Mouse (Mus musculus) spleen, adult 18-20 months (tissue): ENCODE measurements around the gene Epb41.

ENCODE experiments used
- DNase-seq, 2 experiments: peaks; one replicate each; pipeline ENCODE4 v3.0.0; 2022; ENCODE audit warnings: mixed read lengths in 2 of 2

Gene Epb41

DNA sequence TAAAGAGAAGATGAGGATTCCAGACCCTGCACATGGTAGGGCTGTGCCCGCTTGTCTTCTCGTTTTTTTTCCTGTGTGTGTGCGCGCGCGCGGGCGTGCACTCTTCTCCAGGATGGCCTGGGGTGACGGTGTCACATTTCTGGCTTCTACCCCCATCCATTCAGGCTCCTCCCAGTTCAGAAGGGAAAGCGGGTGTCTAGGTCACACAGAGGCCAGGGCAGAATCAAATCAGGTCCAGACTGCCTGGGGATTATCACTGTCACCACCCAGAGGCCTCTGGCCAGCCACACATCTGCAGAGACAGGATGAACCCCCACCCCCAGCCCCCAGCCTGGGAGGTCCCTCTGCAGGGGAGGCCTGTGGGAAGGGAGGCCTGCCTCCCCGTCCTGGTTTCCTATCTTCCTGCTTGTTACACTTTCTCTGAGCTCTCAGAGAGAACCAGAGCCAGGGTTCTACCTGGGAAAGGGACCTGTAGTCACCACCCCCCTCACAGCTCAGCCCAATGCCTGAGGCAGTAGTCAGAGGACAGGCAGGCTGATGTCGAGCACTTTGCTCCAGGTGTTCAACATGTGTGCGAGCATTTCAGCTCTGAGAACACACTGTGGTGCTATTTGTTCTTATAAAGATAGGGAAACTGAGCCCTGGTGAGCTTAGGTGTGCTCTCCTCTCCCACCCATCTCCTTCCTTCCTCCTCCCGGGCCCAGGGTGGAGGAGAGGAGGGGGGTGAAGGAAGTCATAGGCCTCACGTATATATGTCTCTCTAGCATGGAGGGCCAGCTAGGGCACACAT, 156.2 kb downstream of the Epb41 start:
- DNase-seq: no peak

DNA sequence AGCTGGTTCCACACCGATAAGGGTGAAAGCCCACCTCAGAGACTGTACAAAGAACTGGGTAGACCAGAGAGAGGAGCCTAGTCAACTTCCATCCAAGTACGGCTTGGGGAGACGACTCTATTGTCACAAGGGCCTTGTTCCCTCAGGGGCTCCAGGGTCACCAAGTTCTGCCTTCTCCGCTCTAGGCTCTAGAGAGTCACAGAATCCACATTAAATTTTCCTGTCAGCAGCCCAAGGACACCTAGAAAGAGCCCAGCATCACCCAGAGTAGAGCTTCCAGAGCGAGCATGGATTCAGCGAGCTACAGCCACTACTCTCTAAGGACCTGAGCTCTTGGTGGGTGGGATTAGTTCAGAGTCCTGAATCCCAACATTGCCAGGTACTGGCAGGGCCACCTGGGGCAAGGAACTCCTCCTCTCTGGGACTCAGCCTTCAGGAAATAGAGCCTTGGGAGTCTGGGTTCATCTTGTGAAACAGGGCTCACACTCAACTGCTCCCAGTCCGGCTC, 157.0 kb downstream of the Epb41 start:
- DNase-seq: no peak

DNA sequence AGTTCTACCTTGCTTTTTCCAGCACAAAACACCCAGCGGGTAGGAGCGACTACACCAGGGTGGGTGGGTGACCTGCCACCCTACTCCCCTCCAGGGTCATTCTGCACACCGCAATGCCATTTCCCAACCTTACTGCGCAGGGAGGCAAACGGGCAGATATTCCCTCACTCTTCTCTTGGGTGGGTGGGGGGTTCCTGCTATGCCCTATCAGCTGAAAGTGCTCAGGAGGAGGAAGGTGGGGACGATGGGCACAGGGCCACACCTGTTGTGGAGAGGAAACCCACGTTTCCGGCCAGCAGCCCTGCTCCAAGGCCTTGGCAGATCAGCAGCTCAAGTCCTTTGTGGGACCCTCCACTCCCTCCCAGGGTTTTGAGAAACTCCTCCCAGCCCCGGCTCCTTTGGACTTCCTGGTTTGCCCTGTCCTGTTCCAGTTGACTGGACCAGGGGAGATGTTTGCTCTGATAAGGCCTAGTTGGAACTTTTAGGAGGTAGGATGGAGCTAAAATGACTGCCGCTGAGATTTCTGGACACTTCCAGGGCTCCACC, 158.0 kb downstream of the Epb41 start:
- DNase-seq: no peak

DNA sequence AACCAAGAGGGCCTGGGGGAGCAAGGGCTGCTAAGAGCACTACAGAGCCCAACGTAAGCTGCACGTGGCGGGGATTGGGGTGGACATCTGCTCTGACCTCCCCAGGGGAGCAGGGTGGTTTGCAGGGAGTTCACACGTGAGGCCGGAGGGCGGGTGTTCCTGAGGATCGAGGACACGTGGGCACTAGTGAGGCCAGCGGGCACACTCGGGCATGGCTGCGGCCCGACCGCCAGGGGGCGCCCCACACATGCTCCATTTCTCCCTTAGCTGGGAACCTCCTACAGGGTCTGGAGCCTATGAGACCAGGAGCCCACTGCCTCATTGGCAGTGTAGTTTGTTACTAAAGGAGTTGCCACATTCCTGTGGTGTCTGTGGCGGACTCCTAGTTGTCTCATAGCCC, 158.7 kb downstream of the Epb41 start:
- DNase-seq: peak; percentile 50 to 70

DNA sequence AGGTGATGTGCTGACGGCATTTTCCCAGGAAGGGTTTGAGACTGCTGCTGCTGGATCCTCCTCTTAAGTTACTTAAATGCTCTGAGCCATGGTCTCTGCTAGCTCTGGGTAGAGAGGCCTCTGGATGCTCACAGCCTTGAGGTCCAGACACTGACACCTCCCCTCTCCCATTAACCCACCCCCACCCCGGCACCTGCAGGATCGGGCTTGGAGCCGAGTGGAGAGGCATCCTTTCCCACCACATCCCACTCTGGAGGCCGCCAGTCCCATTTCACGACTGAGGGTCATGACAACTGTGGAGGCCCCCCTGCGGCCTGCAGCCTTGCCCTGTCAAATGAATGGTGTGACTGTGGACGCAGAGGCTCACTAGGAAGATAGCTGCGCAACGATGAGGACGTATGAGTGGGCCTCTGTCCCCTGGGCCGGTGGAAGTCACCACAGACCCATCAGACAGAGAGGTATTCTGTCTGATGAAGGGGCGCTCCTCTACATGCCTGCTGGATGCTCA, 159.2 kb downstream of the Epb41 start:
- DNase-seq: no peak

DNA sequence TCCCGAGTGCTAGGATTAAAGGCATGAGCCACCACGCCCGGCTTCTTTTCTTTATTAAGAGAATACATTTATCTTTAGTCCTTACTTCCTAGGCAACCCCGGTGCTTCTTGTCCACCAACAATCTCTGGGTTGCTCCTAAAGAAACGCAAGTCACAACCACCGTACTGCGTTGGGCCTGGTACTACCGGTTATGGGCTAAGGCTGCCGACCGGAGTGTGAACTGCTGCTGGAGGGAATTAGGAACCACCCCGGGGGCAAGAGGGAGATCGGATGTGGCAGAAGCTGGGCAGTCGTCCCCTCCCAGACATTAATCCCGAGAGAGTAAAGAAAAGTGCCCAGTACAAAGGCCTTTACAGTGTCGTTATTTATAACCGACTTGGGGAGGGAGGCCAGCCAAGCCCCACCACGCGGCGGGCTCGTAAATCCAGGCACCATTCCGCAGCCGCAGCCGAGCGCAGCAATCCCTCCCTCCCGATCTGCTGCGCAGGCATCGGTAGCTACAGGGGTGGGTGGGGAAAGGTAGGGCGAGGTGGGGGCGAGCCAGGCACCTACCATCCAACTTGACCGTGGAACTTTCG, 160.1 kb downstream of the Epb41 start:
- no peak for DNase-seq

DNA sequence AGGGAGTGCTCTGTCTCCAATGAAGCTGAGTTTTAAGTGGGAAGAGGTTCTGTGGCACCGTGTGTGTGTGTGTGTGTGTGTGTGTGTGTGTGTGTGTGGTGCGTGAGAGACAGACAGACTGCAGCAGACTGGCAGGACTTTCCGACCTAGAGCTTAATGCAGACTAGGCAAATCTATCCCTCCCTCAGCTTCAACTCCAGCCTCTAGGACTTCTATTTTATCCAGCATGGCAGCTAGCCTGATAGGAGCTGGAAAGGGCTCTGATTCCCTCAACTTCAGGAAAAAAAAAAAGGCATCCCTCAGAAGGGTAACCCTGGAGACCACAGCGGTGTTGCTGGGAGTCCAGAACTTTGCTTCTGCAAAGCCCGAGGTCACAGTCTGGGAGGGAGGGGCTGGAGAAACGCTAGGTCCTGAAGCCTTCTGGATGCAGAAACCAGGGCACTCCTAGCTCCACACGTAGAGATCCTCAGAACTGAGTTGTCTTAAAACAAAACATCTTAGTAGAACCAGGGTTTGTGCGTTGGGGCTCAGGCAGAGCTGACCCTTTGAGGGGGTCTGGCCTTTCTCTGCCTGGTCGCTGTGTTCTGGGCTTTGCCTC, 161.0 kb downstream of the Epb41 start:
- no peak for DNase-seq

DNA sequence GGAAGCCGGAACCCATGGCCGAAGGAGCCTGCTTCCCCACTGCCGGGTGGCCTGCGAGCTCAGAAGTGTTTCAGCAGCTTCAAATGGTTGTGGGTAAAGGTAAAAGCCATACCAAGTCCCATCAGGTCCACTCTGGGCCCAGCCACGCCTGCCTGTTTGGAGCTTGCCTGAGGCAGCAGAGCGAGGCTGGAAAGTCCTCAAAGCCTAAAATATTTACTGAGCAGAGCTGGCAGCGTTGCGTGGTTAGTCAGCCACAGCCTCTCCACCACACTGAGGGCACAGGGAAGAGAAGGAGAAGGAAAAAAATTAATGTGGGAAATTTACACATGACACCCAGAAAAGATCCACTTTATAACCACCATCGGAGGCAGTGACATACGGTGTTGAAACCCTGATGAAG, 161.6 kb downstream of the Epb41 start:
- DNase-seq: no peak

DNA sequence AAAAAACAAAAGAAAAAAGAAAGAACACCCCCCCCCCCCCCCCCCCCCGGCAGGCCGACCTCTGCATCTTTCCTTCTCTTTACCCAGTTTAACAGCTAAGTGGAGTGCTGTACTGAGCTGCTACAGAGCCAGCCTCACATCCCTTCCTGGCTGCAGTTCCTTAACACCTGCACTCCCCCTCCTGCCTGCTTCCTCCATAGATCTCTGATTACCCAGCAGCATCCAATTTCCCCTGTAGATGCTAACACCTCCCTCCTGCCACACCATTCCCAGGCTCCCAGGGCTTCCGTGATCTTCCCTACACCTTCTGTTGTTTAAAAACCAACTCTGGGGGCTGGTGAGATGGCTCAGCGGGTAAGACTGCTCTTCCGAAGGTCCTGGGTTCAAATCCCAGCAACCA, 163.6 kb downstream of the Epb41 start:
- DNase-seq: no peak

DNA sequence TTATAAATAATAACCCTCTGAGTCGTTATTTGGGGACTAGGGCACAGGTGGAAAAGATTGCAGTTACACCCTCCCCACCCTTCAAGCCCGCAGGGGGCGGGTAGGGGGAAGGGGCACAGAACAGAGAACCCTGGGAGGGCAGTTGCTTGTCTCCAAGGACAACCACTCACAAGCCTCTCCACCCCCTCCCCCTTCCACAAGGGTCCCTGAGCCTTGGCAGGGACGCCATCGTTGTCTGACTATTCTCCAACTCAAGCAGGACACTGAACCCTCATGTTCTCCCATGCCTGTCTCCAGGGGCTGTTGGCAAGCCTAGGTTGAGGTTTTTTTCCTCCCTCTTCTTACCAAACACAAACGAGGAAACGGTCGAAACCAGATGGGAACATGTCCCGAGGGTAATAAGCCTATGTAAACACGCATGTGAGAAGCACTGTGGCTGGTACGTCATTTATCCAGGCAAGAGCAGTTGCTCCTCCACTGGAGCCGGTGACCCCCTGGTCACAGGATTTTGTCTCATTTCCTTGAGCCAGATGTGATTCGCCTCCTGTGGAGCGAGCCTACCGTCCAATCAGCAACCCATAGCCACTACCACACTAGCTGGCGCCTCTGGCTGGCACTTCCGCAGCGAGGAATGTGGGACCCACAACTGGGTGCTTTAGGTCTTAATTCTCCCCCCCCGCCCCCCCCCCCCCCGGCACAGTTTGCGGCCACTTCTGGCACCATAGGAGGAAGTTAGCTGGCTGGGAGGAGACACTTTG, 164.7 kb downstream of the Epb41 start:
- DNase-seq: no peak

DNA sequence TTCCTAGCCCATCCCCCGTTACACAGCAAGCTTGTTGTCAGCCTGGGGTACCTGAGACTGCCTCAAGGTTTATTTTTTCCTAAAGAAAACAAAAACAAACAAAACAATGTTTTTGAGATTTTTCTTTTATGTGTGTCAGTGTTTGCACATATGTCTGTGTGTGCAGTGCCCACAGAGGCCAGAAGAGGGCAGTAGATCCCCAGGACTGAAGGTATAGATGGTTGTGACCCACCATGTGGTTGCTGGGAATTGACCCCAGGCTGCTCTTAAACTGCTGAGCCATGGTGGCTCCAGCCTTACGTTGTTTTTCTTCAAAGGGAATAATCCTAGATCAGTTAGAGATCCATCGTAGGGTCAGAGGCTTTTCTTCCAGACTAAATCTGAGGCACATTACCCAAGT, 167.2 kb downstream of the Epb41 start:
- DNase-seq: no peak

DNA sequence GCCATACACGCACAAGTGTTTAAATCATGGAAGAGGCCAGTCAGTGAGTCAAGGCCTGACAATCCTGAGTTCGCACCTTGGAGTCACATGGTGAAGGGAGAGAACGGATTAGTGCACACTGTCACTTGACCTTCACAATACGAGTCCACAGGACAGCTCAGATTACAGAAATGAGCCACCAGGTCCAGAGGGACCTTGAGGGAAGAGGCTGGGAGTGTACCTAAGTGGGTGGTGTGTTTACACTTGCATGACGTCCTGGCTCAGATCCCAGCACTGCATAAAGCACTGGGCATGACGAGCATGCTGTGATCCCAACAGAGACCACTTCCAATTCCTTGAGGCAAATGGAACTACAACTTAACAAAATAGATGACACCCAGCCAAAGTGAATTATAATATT, 168.7 kb downstream of the Epb41 start:
- DNase-seq: no peak

DNA sequence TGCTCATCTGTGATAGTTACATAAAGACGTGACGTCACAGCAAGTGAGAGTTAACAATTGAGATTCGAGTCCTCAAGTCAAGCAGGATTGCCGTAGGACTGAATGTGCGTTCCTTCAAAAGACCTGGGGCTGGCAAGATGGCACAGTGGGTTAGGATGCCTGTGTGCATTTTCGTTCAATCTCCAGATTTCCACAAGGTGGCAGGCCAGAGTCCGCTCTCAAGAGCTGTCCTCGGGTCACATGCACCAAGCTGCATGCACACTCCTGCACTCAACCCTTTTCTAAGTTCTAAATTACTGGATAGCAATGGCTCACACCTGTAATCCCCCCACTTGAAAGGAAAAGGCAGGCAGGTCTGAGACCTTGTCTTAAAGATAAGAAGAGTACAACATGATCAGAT, 170.6 kb downstream of the Epb41 start:
- DNase-seq: peak in 1 of 2 experiments; percentile 34

DNA sequence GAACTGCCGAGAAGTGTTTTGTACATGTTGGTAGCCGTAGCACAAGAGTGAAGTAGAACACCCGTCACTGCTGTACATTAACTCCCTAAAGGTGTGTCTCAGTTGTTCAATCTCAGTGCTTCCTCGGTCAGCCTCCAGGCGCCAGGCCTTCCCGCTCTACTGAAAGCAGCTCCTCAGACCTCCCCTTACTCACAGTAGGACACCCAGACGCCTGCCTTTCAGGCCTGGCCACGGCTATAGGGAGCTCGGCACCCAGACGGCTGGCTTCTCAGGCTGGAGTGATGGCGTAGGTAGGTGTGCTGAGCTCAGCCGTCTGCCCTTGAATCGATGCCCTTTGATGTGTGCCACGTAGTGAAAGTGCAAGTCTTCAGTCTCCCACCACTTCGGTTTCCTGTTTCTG, 174.0 kb downstream of the Epb41 start:
- DNase-seq: no peak

DNA sequence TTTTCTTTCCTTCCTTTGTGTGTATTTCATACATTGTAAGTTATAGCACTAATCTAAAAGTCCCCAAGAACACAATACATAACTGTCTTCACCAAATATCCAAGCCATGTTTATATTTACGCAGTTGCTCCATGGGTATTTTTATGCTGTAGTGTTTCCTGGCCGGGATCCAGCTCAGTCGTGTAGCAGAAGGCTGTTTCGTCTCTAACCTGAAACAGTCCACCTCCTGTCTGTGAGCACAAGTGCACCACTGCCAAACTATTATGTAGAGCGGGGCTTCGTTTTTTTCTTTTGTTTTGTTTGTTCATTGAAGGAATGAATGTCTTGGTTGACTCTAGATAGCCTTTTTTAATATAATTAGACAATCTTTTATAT, 176.0 kb downstream of the Epb41 start:
- no peak for DNase-seq

DNA sequence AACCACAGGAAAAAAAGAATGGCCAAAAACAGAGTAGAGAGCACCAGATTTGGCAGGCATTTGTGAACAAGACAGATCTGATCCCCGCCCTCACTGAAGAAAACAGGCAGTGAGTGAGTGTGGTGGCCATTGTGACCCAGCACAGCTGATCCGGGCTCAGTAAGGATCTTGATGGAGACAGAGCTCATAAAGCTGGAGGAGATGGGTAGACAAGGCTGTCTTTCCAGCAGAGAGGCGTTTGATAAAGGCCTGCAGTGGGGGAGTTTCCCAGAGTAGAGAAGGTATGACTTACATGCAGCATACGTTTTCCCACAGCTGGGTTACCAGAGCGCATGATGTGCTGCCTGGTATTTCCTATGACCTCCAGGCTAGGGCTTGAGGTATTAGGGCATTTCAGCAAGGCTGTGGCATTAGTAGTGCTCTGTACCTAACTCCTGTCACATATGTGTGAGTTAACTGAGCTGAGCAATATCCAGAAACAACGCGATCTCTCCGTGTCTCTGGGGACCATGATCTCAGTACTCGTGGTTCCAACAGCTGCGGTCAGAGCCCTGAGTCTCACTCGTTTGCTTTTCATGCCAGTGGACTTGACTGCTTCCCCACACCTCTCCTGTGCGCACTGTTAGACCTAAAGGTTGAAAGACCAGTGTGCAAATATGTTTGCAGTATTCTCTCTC, 176.5 kb downstream of the Epb41 start:
- no peak for DNase-seq

DNA sequence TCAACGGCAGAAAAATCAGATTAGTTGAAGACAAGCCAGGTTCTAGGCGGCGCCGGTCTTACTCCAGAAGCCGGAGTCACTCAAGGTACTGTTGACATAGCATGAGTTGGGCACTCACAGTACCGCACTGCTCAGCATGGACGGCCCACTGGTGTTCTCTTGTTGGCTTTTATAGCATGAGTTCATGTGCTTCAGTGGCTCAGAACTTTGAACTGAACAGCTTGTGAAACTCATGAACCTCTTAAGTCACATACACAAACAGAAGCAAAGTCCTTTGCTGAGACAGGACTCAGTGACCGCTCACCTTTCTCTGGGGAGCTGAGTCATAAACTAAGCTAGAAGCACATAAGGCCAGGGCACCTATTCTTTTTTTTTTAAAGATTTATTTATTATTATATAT, 177.3 kb downstream of the Epb41 start:
- no peak for DNase-seq

DNA sequence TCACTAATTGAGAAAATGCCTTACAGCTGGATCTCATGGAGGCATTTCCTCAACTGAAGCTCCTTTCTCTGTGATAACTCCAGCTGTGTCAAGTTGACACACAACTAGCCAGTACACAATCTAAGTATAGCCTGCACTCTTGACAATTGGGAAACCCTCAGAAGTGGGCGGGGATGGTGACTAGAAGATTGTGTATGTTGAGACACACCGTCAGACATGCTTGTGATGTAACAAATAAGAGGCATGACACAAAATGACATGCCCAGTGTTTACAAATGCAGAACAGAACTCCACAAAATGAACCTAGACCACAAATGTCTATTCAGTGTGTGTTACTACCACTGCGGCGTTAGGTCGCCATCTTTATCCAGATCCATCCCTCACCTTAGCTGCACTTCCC, 178.0 kb downstream of the Epb41 start:
- no peak for DNase-seq

DNA sequence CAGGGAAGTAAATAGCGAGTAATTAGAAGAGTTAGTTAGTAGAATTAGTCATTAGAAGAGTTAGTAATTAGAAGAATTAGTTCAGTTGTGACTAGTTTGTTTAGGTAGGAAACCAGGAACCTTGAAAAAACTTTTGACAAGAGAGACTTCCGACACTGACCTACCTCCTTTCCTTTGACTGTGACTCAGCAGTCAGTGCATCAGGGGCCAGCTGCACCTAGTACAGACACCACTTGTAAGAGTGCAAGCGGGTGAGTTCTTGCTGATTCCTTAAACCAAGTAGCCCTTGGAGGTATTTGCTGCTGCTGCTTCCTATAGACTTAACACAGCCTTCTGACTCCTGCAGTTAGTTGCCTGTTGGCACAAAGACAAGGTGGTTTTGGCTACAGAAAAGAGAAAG, 184.4 kb downstream of the Epb41 start:
- DNase-seq: no peak

DNA sequence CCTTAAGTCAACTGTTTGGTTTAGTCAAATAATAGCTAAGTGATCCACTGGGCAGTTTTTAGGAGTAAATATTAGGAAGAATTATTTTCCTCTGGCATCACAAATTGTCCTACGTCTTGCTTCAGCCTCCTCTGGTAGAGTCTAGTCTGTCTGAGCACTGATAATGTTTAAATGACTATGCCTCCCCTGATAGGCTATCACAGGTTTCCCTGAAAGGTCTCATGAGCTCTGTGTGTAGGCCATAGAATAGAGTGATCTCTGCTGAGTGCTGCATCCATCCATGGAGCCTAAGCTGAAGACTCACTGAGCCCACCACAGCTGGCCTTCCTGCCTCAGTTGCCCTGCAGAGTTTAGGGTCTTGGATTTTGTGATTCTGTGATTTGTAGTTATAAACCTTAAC, 186.6 kb downstream of the Epb41 start:
- DNase-seq: no peak

DNA sequence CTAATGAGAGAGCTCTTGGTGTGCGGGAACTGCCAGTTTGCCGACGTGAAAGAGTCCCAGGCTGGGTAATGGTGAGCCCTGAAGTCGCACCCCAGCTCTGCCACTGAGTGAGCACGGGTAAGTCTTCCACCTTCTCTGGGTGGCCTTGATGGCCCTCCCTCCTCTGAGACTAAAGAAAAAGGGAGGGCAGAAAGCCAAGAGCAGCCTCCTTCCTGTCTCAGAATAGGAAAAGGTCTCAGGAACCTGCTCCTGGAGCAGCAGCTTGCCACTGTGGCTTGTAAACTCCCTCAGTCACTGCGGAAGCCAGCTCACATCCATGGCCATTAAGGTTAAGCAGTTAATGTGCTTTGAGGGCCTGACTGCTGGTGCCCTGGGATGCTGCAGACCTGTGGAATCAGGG, 189.7 kb downstream of the Epb41 start:
- DNase-seq: no peak

DNA sequence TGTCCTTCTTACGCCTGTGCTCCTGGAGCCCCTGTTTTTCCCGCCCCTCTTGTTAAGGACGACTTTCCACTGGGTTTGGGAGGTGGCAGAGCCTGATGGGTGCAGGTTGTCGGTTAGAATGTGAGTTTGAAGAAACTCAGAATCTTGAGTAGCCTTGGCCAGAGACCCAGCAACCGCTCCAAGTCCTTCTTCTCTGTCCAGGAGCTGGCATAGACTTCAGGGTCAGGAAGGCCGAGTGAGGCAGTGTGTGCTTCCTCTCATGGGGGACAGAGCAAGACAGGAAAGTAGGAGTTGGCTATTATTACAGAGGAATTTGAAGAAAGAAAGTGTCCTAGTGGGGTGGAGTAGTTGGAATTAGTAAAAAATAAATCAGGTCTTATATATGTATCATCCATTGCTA, 191.6 kb downstream of the Epb41 start:
- no peak for DNase-seq

DNA sequence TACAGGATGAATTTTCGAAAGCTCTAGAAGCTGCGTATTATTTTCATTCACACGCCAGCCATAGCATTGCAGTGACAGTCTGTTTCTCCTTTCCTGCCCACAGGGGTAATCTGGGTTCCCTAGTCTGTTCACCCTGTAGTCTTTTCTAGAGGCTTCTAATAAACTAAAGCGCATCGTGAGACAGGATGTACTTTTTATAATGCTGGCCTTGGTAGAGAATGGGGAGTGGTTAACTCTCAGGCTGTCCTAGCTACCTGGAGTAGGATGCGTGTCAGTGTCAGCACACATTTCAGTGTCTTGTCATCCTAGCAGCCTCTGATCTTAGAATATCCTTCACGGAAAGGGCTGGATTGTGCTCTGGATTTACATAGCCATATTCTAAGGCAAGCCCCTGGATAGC, 193.8 kb downstream of the Epb41 start:
- DNase-seq: no peak
